Mouse (Mus musculus) embryonic fibroblast, embryonic 13.5 days (primary cell): ENCODE results near the gene Strn3. TPM values are rescaled to one million over a fixed set of nuclear protein-coding genes. Genes with fewer than 3 reads are reported as not detected.

ENCODE experiments used
- H3K27ac ChIP-seq: 2 replicates; pipeline ENCODE4 v1.5.1; 2012; ENCODE audit warnings: low read length, control low read depth, inconsistent platforms; ENCODE audit not compliant: insufficient read depth
- H3K4me1 ChIP-seq: 2 replicates; pipeline ENCODE4 v1.6.1; 2011; ENCODE audit warnings: low read length; ENCODE audit not compliant: control insufficient read depth, insufficient read depth
- H3K4me3 ChIP-seq: 2 replicates; pipeline ENCODE4 v1.5.1; 2011; ENCODE audit warnings: mild to moderate bottlenecking, control low read depth, low read length; ENCODE audit not compliant: insufficient read depth
- CTCF ChIP-seq: IDR thresholded peaks from 2 replicates; pipeline ENCODE4 v1.5.1; 2011; ENCODE audit warnings: mild to moderate bottlenecking, control low read depth, low read length, moderate library complexity, borderline replicate concordance; ENCODE audit not compliant: insufficient read depth
- POLR2A ChIP-seq: IDR thresholded peaks from 2 replicates; pipeline ENCODE4 v1.6.1; 2011; ENCODE audit warnings: low read depth, mild to moderate bottlenecking, control low read depth, low read length, moderate library complexity
- polyA plus RNA-seq: library from polyadenylated mRNA; stranded (reverse); fragments of >200 nt; gene quantifications from 2 replicates; pipeline ENCODE4 v1.2.4, GENCODE M21; 2011; ENCODE audit warnings: low read depth; ENCODE audit not compliant: missing spikeins, insufficient read length

Gene Strn3
- polyA plus RNA-seq, 1 experiment, result 129 TPM

GRCm38 (mm10) chr12:51622670-51623365, 68.9 kb downstream of the Strn3 start:
- TF ChIP-seq POLR2A (no peak), CTCF (no peak)
- H3K4me3 ChIP-seq, result no peak overlapping the region
- no peaks in the 10 kb centered on the region for H3K4me1 ChIP-seq
- no peak overlapping the region for H3K27ac ChIP-seq

- H3K27ac ChIP-seq, result no peak overlapping the region
- no peak overlapping the region for H3K4me3 ChIP-seq
- H3K4me1 ChIP-seq, result no peaks in the 10 kb centered on the region
- TF ChIP-seq CTCF (no peak), POLR2A (no peak)
Measured at GRCm38 (mm10) chr12:51621161-51621560, 70.5 kb downstream of the Strn3 start.

GRCm38 (mm10) chr12:51620572-51620971, 71.1 kb downstream of the Strn3 start:
- no peak for TF ChIP-seq CTCF
- TF ChIP-seq POLR2A, result no peak
- Histone ChIP-seq H3K27ac (no peak overlapping the region), H3K4me3 (no peak overlapping the region), H3K4me1 (no peaks in the 10 kb centered on the region)

- Histone ChIP-seq H3K4me3 (no peak overlapping the region), H3K27ac (no peak overlapping the region), H3K4me1 (no peaks in the 10 kb centered on the region)
- no peak for TF ChIP-seq POLR2A
- TF ChIP-seq CTCF, result no peak
Measured at GRCm38 (mm10) chr12:51612361-51612760, 79.3 kb downstream of the Strn3 start.

GRCm38 (mm10) chr12:51606138-51606537, 85.6 kb downstream of the Strn3 start:
- Histone ChIP-seq H3K27ac (peak overlapping the region; percentile 40; the same call in 1 of the 2 replicates), H3K4me3 (no peak overlapping the region), H3K4me1 (peaks cover 2% of the 10 kb centered on the region; the same call in 1 of the 2 replicates)
- TF ChIP-seq CTCF (no peak), POLR2A (no peak)

GRCm38 (mm10) chr12:51603306-51603705, 88.4 kb downstream of the Strn3 start:
- TF ChIP-seq POLR2A (no peak), CTCF (no peak)
- H3K4me1 ChIP-seq, result peaks cover 2% of the 10 kb centered on the region; the same call in 1 of the 2 replicates
- H3K4me3 ChIP-seq, result no peak overlapping the region
- H3K27ac ChIP-seq, result no peak overlapping the region

GRCm38 (mm10) chr12:51594030-51594470, 97.6 kb downstream of the Strn3 start:
- Histone ChIP-seq H3K4me3 (peak overlapping the region; percentile 31), H3K4me1 (no peaks in the 10 kb centered on the region), H3K27ac (no peak overlapping the region)
- TF ChIP-seq POLR2A, result no peak
- TF ChIP-seq CTCF, result no peak

GRCm38 (mm10) chr12:51593229-51594029, 98.3 kb downstream of the Strn3 start, which contains the start of gene Coch:
TSS of gene Coch (plus strand) at chr12:51593341.
- Histone ChIP-seq H3K4me1 (no peaks in the 10 kb centered on the region), H3K4me3 (peak within 1 kb of the TSS; percentile 31), H3K27ac (no peak within 1 kb of the TSS)
- TF ChIP-seq CTCF (no peak), POLR2A (no peak)

GRCm38 (mm10) chr12:51592888-51593228, 98.8 kb downstream of the Strn3 start:
- no peaks in the 10 kb centered on the region for H3K4me1 ChIP-seq
- TF ChIP-seq POLR2A, result no peak
- TF ChIP-seq CTCF, result no peak
- H3K4me3 ChIP-seq, result peak overlapping the region; percentile 17; the same call in 1 of the 2 replicates
- H3K27ac ChIP-seq, result no peak overlapping the region

- H3K4me3 ChIP-seq, result no peak overlapping the region
- no peak for TF ChIP-seq POLR2A
- TF ChIP-seq CTCF, result no peak
Measured at GRCm38 (mm10) chr12:51591921-51592320, 99.8 kb downstream of the Strn3 start.

More at GRCm38 (mm10) chr12:51591921-51592320, 99.8 kb downstream of the Strn3 start:
- H3K4me1 ChIP-seq, result no peaks in the 10 kb centered on the region
- H3K27ac ChIP-seq, result no peak overlapping the region
